Mouse (Mus musculus) naive thymus-derived CD4-positive, alpha-beta T cell, adult 2 months (primary cell): ENCODE results near the gene Tuba1b.
"Not testable (repeated sequence)": the region's sequence is repeated elsewhere in the genome, so short reads cannot be mapped to it uniquely, and the experiment has no call there.

Source experiments
- DNase-seq: peaks from one replicate; pipeline ENCODE4 v3.0.0-alpha.2; 2011; ENCODE audit warnings: low read depth

Gene Tuba1b

DNA sequence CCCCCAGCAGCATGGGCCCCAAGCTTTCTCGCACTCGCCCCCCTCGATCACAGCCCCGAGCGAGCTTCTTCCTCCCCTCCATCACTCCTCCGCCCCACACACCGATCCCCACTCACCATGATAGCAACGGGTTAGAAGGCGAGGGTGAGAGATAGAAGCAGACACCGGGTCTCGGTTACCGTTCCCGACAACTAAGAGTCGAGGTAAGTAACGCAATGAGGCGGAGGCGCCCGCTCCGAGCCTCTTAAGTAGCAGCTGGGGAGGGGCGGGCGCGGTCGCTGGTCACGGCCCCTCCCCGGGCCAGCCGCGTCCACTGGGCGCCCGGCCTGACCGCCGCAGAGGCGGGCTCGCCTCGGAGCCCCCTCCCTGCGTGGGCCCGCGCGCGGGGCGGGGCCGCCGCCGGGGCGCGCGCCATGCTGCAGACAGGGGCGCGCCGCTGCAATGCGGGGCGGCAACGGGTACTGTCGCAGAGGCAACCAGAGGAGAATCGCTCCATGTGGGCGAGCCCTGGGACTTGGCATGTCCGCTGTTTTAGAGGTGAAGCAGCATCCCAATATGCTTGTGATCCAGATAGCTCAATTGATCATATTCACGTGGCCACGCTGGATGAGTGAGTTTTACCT, at the start of gene Tuba1b:
Tuba1b (minus strand) TSS at position 349 of the 623 bp plus-strand sequence.
- peak; percentile 88 for DNase-seq

DNA sequence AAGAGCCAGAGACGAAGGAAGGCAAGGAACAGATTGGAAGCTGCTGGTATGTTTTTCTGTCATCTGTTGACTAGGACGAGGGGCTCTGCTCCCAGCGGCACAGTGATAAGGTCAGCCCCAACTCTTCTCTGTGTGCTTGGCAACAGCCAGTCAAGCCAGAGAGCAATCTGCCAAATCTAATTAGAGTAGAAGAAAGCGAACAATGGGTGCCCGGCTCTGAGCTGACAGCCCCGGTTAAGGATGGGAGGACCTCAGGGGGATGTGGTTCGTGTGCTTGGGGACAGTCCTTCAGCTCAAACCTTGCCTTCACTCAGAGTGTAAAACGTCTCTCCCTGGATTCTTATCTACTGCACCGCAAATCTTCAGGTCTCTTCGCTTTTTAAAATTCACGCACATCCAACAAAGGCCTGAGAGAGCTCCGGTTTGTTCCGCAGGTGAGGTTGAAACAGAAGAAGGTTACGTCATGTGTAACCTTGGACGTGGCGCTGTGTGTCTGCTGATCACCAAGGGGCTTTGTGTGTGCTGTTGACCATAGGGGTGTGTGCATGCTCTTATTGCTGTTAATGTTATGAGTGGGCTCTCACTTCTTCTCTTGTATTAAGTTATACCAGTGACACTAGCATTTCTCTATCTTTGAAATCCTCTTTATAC, 49.2 kb upstream of the Tuba1b start:
- DNase-seq = no peak

DNA sequence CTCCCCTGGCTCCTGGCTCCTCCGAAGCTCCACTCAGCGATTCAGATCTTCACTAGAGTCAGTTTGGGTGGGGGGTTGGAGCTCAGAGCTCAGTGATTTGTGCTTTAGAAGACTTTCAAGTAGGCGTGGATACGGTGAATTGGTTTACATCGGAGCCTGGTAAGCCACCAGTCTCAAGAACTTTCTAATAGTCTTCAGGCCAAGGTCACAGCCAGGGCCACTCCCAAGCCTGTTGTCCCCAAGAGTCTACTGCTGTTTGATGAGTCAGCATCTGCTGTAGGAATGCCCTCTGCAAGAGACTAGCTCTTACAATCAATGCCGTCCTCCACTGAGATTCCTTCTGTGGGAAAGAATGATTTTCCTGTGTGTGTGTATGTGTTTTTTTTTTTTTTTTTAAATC, 47.7 kb upstream of the Tuba1b start:
- DNase-seq = no peak

DNA sequence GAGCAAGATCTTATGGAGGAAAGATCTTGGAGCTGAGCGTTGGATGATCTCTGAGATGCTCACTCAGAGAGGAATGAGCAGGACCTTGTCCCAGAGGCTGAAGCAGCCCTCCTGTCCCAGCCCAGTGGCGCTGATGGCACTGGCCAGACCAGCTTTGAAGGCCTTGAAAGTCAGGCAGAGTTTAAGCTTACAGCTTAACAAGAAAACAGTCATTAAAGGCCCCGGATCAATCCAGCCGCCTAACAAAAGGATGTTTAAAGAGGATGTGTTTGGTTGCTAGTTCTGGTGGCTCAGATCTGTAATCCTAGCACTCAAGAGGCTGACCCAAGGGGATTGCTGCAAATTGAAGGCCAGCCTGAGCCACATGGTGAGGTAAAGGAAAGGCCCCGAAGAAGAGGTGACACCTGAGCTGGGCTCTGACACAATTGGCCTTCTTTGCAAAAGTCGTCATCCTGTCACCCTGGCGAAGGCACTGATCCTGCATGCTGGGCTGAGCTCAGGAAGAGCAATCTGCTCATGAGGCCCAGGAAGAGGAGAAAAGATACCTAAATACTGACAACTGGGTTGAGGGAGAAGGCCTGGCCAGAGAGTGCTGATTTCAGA, 45.7 kb upstream of the Tuba1b start:
- DNase-seq = no peak

DNA sequence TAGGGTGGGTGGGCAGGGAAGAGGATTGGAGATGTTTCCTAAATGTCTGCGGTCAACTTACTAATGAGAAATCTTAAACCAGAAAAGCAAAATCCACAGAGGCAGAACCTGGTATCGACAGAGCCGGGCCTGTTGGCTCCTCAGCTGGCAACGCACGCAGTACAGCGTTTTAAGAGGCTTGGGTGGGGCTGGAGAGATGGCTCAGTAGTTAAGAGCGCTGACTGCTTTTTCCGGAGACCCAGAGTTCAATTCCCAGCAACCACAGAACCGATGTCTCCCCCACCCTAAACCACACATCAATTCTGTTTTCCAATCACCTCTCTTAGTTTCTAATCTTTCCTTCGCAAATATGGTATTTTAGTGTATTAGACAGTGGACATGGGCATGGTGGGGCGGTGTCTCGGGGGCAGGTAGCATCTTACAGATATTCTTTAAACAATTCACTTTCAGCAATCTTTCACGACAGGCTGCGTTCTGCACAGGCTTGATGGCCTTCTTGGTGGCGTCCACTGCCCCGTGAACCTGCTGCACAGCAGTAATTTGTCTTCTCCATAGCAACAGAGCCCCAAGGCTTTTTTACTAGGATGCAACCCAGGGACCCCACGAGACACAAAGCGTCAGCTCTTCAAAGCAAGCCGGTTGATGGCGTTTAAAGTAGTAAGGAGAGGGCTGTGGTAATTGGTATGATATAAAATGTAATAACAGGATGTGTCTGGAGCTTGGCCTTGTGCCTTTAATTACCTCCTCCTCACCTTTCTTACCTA, 44.2 kb upstream of the Tuba1b start:
- DNase-seq = no peak

DNA sequence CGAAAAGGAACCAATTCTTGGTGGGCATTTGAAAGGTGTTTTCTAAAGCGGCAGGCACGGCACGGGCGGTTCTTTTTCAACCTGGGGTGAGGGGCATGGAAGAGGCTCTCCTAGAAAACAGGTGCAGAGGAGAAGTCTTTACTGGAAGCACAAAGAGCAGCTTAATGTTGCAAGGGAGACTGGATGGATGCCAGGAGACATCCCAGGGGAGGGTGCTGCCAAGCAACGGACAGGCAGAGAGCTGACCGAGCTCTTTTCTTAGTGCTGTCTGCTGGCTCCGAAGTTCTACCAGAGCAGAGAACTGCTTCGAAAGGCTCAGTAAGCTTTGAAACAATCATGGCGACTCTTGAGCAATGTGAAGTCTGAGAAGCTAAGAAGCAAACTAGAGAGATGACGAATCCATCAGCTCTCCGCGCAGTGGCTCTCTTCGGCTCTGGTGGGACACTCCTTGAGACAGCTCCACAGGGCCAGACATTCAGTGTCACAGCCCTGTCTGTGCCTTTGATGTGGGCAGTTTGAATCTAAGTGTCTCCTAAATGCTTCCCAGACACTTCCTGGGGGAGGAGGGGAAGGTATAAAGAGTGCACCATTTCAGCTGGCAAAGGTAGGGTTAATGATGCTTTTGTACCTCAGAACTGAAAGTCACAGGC, 43.5 kb upstream of the Tuba1b start:
- no peak for DNase-seq

DNA sequence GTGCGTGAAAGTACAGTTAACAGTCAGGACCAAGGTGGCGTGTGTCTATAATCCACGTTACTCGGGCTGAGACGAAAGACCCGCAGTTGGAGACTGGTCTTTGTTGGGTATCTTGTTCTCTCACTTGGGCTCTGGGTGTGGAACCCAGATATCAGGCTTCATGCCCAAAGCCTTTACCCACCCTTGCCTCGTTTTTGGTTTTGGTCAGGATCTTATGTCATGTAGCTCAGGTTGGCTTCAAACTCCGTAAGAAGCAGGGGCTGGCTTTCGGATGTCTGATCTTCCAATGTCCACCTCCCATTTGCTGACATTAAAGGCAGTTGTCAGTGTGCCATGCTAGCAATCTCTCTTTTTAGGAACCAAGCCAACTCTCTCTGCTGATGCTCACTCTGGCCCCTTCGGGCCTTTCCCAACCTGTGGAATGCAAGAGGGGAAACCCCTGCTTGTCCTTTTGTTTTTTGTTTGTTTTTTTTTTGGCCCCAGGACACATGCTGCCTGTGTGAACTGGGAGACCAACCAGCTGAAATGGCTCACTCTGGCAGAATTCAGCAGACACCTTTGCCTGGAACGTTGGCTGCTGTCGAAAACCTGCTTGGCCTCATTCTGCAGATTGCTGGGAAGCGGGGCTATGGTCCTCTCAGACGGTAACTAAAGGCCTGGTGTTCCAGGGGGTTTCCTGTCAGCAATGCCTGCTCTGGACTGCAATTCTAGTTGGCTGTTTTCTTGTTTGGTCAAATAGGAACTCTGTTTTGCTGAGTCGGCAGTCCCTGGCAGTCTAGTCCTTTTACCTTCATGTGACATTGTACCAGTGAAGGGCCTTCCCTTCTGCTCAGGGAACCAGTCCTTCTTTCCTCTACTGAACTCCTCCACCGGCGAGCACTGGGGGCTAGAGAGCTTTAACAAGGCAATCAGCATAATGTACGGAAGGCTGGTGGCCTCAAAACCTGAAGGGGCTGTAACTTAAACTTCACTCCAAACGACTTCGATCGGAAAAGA, 42.7 kb upstream of the Tuba1b start:
- no peak for DNase-seq

DNA sequence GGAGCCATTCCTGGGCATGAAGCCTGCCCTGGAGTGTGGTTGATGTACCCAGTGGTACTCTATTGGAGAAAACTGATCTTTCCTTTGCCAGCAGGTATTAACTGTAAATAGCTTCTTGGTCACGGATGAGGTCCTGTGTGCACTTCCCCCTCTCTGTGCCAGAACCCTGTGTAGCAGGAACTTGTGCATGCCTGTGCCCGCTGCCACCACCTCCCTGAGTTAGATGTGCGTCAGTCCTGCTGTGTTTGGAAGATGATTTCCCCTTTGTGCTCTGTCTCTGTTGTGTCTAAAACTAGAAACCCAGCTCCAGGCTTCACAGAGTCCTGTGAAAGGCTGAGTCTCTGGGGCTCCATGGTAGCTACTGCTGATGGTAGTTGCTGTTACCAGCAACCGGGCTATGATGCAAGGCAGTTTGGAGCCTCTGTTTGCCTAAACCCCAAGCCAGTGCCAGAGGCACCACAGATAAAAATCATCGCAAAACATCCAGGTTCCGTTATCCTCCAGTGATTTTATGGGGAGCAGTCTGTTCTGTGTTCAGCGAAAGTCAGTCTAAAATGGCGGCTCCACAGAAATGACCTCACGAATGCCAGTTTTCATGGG, 38.8 kb upstream of the Tuba1b start:
- DNase-seq = no peak

DNA sequence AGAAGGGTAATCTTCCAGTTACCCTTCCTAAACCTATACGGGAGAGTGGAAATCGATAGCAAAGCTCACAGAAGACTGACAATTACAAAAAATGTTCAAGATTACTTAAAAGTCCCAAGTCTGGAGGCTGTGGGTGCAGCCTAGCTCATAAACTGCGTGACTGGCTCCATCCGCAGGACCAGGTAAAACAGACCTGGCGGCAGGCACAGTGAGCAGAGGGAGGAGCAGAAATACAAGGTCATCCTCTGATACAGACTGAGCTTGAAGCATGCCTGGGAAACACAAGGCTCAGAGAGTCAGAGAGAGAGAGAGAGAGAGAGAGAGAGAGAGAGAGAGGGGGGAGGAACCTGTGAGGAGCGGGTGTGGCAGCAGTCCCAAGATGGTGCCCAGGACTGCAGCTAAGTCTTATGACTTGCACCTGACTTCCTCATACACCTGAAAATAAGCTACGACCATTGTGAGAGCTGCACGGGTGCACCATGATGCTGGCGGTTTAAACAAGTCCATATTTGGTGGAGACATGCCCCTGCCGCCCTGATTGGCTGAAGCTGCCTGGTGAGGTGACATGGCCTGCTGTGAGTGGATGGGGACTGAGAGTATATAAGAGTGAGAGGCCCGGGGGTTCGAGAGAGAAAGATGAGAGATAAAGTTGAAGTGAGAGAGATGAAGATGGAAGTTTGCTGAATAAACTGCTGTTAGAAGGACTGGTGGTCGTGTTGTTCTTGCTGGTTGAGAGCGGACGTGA, 37.4 kb upstream of the Tuba1b start:
- DNase-seq = not testable (repeated sequence)

DNA sequence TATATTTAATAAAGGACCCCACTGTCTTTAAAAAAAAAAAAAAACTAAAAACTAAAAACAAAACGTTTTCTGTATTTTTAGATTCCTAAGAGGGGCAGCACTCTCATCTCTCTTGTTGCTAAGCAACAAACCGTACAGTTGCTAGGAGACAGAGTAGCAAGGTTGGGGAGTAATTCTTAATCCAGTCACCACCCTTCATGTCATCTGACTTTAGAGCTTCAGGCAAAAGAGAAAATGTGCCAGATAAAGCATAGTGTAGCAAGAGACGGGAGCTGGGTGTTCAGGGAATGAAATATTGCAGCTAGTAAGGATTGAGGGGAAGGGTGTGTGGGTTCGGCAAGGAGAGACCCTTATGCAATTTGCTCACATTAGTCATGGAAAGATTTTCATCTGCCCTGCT, 36.7 kb upstream of the Tuba1b start:
- no peak for DNase-seq

DNA sequence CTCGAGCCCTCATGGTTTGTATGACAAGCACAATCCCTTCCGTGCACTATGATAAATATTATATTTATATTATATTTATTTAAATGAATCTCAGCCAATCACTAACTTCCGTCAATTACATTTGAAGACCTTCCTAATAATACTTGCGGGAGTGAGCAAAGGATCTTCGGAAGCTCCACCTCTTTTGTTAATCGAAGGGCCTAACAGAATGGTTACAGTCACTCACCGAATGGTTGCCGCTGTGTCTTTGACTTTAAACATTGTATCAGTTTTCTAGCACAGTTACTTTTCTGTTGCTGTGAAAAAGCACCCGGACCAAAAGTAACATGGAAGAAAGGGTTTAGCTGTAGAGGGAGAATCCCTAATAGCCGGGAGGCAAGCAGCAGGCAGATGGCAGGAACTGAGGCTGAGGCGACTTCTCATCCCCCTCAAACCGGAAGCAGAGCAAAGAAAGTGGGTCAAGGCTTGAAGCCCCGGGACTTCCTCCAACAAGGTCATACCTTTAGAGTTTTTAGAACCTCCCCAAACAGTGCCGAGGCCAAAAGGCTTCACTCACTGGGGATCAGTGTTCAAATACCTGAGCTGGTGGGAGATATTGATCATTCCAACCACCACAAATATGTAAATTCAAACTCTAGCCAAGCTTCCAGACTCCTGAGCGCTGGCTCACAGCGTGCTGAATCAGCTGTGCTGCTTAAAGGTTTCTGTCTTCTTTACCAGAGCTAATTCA, 35.2 kb upstream of the Tuba1b start:
- peak; percentile 29 for DNase-seq

DNA sequence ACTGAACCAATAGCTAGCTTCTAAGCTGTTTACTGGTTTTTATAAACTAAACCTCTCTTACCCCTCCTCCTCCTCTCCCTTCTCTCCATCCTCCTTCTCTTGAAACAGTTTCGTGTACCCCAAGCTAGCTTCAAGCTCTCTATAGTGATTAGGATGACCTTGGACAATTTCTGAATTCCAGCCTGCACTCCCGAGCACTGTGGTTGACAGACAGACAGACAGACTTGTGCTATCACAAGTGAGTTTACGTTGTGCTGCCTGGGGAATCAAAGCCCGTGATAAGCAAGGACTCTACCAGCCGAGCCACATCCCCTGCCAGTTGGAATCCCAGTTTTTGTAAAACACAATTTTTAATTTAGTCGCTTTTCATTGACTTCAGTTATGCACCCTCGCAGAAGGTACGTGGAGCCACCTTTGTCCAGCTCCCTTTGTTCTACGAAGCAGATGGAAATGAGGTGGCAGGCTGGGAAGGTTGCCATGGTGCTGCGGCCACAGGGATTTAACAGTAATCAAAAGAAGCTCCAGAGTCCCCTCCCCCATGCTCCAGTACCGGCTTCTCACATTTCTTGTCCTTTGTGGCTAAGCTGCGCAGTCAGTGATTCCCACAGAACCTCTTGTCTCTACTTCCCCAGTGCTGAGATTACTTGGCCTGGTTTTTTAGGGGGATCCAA, 34.5 kb upstream of the Tuba1b start:
- DNase-seq = no peak

DNA sequence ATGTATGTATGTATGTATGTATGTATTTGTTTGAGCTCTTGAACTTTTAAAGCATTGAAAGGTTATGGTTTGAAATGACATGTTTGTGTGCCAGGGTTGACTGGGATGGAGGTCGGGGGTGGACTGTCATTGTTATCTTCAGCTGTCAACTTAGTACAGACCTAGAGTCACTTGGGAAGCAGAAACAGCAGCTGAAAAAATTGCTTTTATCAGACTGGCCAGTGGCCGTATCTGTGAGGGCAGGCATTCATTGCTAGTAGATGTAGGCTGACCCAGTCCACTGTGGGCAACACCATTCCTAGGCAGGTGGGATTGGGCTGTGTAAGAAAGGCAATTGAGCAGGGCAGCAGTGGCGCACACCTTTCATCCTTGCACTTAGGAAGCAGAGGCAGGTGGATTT, 25.2 kb upstream of the Tuba1b start:
- no peak for DNase-seq

DNA sequence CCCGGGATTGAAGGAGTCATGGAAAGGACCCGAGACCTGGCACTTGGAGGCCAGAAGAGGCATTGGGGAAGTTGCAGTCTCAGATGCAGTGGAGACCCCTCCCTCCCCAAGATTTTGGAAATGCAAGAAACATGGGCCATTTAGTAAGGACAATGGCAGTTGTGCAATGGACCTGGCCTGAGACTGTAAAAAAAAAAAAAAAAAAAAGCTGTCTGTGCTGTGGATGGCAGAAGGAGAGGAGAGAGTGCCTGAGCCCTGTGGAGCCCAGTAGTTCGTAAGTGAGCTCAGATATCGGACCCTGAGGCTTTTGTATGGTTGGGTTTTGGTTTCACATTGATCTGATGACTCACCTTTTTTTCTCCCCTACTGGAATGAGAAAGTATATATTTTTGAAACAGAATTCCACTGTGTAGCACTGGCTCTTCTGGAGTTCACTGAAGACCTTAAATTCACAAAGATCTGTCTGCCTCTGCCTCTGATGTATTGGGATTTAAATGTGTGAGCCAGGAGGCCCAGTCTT, 24.6 kb upstream of the Tuba1b start:
- DNase-seq = no peak

DNA sequence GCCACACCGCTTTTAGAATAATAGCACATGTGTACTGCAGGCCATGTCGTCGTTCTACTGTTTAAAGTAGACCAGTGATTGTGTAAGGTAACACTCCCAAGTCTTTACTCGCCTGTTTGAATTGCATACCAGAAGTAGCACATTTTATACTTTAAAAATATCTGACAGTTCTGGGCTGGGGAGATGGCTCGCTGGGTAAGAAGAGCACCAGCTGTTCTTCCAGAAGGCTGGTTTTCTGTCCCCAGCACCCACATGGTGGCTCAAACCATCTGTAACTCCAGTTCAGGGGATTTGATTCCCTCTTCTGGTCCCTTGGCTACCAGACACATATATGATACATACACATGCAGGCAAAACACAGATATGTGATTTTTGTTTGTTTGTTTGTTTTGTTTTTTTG, 23.1 kb upstream of the Tuba1b start:
- DNase-seq = no peak

DNA sequence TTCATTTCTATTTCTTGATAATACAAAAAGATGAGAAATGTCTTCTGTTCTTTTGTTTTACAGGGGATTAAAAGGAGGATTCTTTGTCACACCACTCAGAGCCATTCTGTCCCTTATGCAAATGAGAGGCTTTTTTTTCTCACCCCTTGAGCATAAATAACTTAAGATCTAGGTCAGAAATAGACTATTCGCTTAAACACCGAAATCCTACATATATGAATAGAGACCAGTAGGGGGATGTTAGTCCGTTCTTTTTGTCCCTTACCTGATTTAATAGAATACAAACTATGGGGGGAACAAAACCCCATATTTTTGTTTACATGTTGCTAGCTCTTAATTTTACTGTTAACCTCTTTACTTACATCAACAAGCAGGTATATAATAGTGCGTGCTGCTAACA, 21.6 kb upstream of the Tuba1b start:
- DNase-seq = no peak

DNA sequence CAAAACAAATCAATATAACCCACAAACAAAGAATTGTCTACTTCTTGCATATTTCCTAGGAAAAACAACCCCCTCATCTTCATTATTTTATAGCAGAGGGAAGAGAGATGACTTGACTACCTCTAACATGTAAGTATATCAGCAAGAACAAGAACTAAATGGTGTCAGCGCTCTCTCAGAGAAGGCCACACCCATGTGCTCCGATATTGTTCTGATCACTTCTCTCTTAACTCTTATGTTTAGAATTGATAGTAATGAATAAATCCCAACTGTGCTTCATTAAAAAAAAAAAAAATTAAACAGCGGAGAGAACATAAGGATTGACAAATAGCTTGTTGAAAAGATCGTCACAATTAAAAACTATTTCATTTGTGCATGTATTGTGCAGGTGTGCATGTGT, 21.0 kb upstream of the Tuba1b start:
- no peak for DNase-seq

DNA sequence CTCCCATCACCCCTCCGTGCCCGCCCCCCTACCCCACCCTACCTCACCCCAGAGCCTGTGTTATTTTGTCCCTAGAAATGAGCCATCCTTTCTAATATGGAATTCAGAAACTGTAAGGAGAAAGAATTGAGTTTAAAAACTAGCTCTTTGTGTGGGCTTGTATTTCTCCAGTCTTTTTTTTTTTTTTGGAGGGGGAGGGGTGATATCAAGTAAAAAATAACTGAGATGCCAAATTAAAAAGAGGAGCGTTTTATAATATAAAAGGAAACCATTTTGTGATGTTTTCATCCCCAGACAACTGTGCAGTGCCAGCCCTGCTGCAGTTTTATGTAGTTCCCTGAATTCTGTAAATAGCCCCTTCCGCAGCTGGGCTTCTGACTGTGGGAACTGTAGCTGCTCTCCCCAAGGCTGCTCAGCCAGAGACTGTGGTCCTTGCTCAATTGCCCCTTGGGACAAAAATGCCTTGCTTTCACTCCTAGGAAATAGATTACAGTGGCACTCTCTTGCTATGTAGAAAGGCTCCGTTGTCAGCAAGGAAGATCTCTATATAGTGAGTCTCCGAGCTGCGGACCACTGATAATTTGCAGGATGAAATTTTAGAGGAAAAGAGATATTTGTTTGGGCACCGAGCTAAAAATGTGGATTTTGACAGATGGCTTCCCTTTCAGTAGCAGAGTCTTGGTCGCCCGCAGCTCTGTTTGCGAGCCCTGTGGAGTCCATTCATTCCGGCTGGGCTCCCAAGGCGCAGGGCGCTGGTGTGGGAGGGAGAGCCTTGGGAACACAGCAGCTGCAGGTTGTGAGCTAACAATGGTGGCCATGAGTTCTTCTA, 20.3 kb upstream of the Tuba1b start:
- DNase-seq = no peak
